Mouse (Mus musculus) T-helper 17 cell (primary cell): ENCODE results near the gene Rabgap1l.

Source experiments
- in situ Hi-C, 2 experiments: fragments of 300-600 bp; cut with MboI, MseI; formaldehyde crosslinking; loops; 1 replicate in 1 of 2; 2 replicates in 1 of 2; pipeline ENCODE4 v1.15.1; 2025; ENCODE audit warnings: high pct_unique_total_duplicates in 2 of 2

The Rabgap1l gene

DNA sequence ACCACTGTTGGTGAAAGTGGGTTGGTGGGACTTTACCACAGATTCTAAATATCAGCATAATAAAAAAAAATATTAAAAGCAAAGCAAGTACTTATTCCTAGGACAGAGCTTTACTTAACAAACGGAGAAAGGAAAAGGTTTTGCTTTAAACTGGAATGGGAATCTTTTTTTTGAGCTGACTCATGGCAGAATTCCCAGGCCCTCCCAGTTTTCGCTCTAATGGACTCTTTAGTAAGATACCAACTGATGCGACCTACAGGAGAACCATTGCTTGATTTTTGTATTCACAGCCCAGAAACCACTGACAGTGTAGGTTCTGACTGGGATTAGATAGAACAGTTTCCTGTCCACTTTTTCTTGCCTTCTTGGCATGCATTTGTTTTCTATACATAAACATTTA lies 582.4 kb downstream of the Rabgap1l start:
- in situ Hi-C loops = loop anchor here in 1 of 2 experiments (10.0 kb wide), 1 partner anchor 1664 kb away; the partner anchor contains the start of gene Suco

DNA sequence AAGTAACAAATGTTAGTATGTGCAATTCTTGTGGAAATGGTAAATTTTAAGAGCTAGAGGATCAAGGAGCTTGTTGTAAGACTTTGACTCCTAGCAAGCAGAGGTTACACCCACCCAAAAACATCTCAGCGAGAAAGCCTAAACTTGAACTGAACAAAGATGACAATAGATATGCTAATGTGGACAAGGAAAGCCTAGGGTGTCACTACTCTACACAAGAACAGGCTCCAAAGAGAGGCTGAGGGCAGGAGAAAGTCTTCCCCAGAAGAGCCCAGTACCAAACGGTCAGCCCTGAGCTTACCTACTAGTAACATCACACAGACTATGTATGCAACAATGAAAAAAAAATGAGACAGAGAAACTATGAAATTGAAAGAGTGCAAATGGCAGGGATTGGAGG lies 583.2 kb downstream of the Rabgap1l start:
- in situ Hi-C loops = loop anchor here (5.0 to 10.0 kb wide), 3 partner anchors 517 to 1665 kb away; partner anchors contain the start of gene Suco (in 1 of the 2)

DNA sequence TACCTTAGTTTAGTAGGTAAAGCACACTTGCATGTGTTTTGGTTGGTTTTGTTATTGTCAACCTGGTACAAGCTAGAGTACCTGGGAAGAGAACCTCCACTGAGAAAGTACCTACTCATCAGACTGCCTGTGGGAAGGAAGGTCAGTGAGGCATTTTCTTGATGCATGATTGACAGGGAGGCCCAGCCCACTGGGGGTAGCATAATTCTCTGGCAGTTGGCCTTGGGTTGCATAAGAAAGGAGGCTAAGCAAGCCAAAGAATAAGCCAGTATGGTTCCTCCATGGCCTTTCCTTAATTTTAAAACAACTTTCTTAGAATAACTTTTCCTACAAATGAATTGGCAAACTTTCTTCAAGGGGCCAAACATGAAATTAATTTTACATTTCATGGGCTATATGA lies 587.5 kb downstream of the Rabgap1l start:
- in situ Hi-C loops = loop anchor here in 1 of 2 experiments (5.0 to 10.0 kb wide), 2 partner anchors 522 to 1659 kb away; no protein-coding TSS in a partner anchor

DNA sequence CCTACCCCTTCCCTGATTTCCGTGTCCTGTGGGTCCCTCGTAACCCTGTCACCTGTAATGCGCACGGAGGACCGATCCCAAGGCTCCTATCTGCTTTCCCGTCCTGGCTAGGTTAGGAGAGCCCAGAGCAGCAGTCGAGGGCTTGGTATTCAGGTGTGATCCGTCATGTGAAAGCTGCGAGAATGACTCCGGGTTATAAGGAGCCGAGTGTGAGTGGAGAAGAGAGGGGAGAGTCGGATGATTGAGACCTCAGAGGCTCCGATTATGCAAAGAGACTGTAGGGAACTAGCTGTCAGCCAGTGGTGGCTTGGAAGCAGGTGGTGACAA lies 597.7 kb downstream of the Rabgap1l start:
- in situ Hi-C loops = no loop called here

DNA sequence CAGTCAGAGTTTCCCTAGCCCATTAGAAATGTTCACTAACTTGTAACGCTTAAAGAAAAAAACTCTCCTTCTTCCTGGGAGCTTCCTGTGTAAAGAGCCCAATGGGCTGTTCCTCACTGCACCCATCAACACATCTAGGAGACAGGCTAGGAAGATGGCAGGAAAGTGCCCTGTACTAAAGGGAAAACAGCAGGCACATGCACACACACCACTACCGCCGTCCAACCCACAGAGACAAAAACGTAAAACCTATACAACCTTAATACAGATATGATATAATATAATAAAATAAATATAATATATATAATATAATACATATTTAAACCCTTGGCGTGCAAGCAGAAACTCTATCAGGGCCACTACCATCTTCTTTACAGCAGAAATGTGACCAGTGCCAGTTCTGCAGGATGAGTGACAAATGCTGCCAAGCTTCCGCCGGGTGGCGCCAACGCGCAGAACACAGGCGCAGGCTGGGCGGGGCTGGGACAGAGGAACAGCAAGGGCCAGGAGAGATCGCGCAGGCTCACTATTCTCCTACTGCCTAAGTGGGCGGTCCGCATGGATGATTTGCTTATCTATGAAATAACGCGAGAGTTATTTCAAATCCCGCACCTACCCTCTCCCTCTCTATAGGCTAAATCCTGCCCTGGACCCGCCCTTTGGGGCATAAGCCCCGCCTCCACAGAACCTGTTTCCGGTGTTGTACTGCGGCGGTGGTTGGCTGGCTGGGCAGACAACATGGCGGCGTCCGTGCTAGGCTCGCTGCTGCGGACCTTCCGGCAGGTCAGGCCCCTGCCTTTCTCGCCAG lies 598.3 kb downstream of the Rabgap1l start, which contains the start of gene Mrps14:
Gene Mrps14, plus strand, starts transcription at position 687 of the 808 bp plus-strand sequence.
- in situ Hi-C loops = no loop called here

DNA sequence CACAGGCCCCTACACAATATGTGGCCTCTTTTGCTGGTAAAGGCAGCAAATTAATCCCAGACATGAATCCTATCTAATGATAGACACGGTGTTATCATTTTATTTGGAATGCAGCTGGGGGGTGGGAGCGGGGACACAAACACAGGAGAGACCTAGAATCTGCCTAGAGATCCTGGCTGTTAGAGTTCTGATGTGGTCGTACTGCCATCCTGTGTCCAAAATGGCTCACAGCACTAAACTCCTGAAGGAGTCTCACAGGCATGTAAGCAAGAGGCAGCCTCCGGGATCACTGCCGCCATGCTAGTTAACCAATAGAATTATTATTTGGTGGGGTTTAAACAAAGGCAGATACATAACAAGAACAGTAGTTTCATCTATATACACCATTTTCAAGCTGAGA lies 608.5 kb downstream of the Rabgap1l start:
- in situ Hi-C loops = loop anchor here in 1 of 2 experiments (5.0 to 10.0 kb wide), 2 partner anchors 87 to 790 kb away; no protein-coding TSS in a partner anchor

DNA sequence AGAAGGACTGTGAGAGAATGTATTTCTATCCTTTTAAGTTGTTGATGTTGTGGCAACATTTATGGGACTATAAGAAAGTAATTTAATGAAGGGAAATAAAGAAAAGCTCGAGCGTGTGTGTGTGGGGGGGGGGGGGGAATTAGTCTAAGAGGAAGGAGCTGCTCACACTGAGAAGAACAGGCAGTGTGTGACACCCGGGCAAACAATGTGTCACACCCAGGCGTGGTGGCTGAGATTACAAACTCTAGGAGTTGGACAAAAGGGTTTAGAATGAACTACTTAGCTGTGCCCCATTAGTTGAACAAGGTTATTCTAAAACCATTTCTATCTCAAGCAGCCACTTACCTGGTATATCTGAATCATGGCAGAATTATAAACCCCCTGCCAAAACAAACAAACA lies 611.8 kb downstream of the Rabgap1l start:
- in situ Hi-C loops = loop anchor here in 1 of 2 experiments (5.0 to 10.0 kb wide), 2 partner anchors 84 to 786 kb away; no protein-coding TSS in a partner anchor

DNA sequence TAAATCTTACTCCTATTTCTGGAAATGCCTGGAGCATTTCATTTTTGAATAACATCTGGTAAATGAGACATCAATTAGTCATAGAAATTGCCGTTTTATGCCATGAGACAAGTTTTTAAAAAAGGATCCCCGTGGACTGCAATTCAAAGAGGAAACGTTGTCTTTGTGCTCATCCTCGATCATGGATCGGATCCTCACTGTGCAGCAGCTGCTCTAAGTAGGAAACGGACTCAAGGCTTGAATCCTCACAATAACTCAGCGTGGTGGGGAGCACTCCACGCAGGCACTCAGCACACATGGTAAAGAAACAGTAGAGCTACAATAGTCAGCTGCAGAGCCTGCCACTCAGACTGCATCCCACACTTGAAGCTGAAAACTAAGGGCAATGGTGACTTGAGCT lies 616.1 kb downstream of the Rabgap1l start:
- in situ Hi-C loops = loop anchor here (5.0 to 10.0 kb wide), 3 partner anchors 85 to 265 kb away; no protein-coding TSS in a partner anchor
